Mouse (Mus musculus): Measurements from ENCODE around the gene Gm26566. TPM values are rescaled to one million over a fixed set of nuclear protein-coding genes. Genes with fewer than 3 reads are reported as not detected.

Gm26566 gene
- total RNA-seq, 2 experiments from 2014 or later: 1.8 to 2.0 TPM

Other genes starting within 250 kb of the Gm26566 start
- not detected for gene Ifnb1, start 199.0 kb upstream of the Gm26566 start, total RNA-seq (2021)
- not detected for gene Ifna15, start 163.6 kb upstream of the Gm26566 start, total RNA-seq (2021)
- not detected for gene Ifna14, start 150.0 kb upstream of the Gm26566 start, total RNA-seq (2021)
- not detected for gene Ifna9, start 129.4 kb upstream of the Gm26566 start, total RNA-seq (2021)
- gene Ifna12, start 118.4 kb upstream of the Gm26566 start, total RNA-seq (2021): not detected
- gene C87499, start 87.4 kb upstream of the Gm26566 start, total RNA-seq (2021): not detected
- not detected for gene Ifna13, start 77.3 kb upstream of the Gm26566 start, total RNA-seq (2021)
- not detected for gene Ifna16, start 44.9 kb upstream of the Gm26566 start, total RNA-seq (2021)
- not detected for gene Ifna2, start 37.9 kb upstream of the Gm26566 start, total RNA-seq (2021)
- not detected for gene Ifnab, start 30.4 kb upstream of the Gm26566 start, total RNA-seq (2021)
- 100 to 1,000 TPM; 105 to 107 TPM for gene Klhl9, start 660 bp downstream of the Gm26566 start, total RNA-seq (2021)
- not detected for gene Gm13271, start 33.1 kb downstream of the Gm26566 start, total RNA-seq (2021)
- gene Gm13283, start 38.3 kb downstream of the Gm26566 start, total RNA-seq (2021): not detected
- not detected for gene Gm13290, start 52.0 kb downstream of the Gm26566 start, total RNA-seq (2021)
- not detected for gene Gm13289, start 55.1 kb downstream of the Gm26566 start, total RNA-seq (2021)
- gene Gm13272, start 58.0 kb downstream of the Gm26566 start, total RNA-seq (2021): not detected
- not detected for gene Ifnz, start 60.3 kb downstream of the Gm26566 start, total RNA-seq (2021)
- gene Gm13276, start 63.9 kb downstream of the Gm26566 start, total RNA-seq (2021): not detected
- not detected for gene Gm13277, start 66.8 kb downstream of the Gm26566 start, total RNA-seq (2021)
- not detected for gene Gm13278, start 69.7 kb downstream of the Gm26566 start, total RNA-seq (2021)
- gene Gm13275, start 72.7 kb downstream of the Gm26566 start, total RNA-seq (2021): not detected
- gene Gm13279, start 75.6 kb downstream of the Gm26566 start, total RNA-seq (2021): not detected
- gene Gm13285, start 77.9 kb downstream of the Gm26566 start, total RNA-seq (2021): not detected
- not detected for gene Gm13287, start 81.4 kb downstream of the Gm26566 start, total RNA-seq (2021)
- not detected for gene Gm13288, start 83.7 kb downstream of the Gm26566 start, total RNA-seq (2021)
- not detected for gene Ifna7, start 94.4 kb downstream of the Gm26566 start, total RNA-seq (2021)
- gene Ifna11, start 98.2 kb downstream of the Gm26566 start, total RNA-seq (2021): not detected
- gene Ifna6, start 105.6 kb downstream of the Gm26566 start, total RNA-seq (2021): not detected
- not detected for gene Ifna5, start 113.7 kb downstream of the Gm26566 start, total RNA-seq (2021)
- not detected for gene Ifna4, start 120.1 kb downstream of the Gm26566 start, total RNA-seq (2021)
- not detected for gene Ifna1, start 128.3 kb downstream of the Gm26566 start, total RNA-seq (2021)
- not detected for gene Ifne, start 158.4 kb downstream of the Gm26566 start, total RNA-seq (2021)